Mouse (Mus musculus): ENCODE measurements around the gene Zfp62. TPM values are rescaled to one million over a fixed set of nuclear protein-coding genes. Genes with fewer than 3 reads are reported as not detected.

The Zfp62 gene
- polyA plus RNA-seq, 1 experiment = 5.6 TPM

GRCm38 (mm10) chr11:49265101-49265500 is 62.0 kb downstream of the Zfp62 start:
- no peaks in the 10 kb centered on the region for H3K27me3 ChIP-seq (ENCODE audit: control insufficient read depth, insufficient read depth, insufficient read length)
- H3ac ChIP-seq (ENCODE audit: control insufficient read depth, insufficient read length) = no peak overlapping the region
- H3K4me3 ChIP-seq = no peak overlapping the region
- peaks cover 5% of the 10 kb centered on the region for H3K36me3 ChIP-seq (ENCODE audit: control insufficient read depth, insufficient read depth)
- H3K4me2 ChIP-seq (ENCODE audit: low read depth) = no peak overlapping the region
- H3K79me2 ChIP-seq (ENCODE audit: control insufficient read depth, insufficient read depth) = no peaks in the 10 kb centered on the region
- TF ChIP-seq TCF12 (IDR thresholded peaks at IDR 0.05; ENCODE audit: insufficient read depth, poor library complexity, severe bottlenecking) (no peak), TCF3 (IDR thresholded peaks at IDR 0.05; ENCODE audit: insufficient read length, low read depth) (no peak), MAX (IDR thresholded peaks at IDR 0.05; ENCODE audit: low read depth) (no peak), SRF (IDR thresholded peaks at IDR 0.05; ENCODE audit: control insufficient read depth, insufficient read length, low read depth) (no peak), POLR2AphosphoS2 (IDR thresholded peaks at IDR 0.05; ENCODE audit: insufficient read length, low read depth) (no peak), REST (IDR thresholded peaks at IDR 0.05; ENCODE audit: insufficient read depth, insufficient read length) (no peak), CEBPB (IDR thresholded peaks at IDR 0.05; ENCODE audit: insufficient read depth, poor library complexity, severe bottlenecking) (no peak), MYOG (IDR thresholded peaks at IDR 0.05; ENCODE audit: control insufficient read depth in 1 of 3, insufficient read depth in 1 of 3, insufficient read length in 2 of 3, low read depth in 2 of 3) (no peak), MYOD1 (IDR thresholded peaks at IDR 0.05; ENCODE audit: control insufficient read depth in 1 of 3, insufficient read length in 2 of 3, low read depth in 2 of 3) (no peak), E2F4 (IDR thresholded peaks at IDR 0.05; ENCODE audit: insufficient read depth) (no peak), POLR2A (IDR thresholded peaks at IDR 0.05; ENCODE audit: insufficient read length, low read depth) (no peak), USF1 (IDR thresholded peaks at IDR 0.05; ENCODE audit: low read depth) (no peak)

- no peak for TF ChIP-seq CEBPB (IDR thresholded peaks at IDR 0.05; ENCODE audit: insufficient read depth, poor library complexity, severe bottlenecking)
- no peak for TF ChIP-seq REST (IDR thresholded peaks at IDR 0.05; ENCODE audit: insufficient read depth, insufficient read length)
- no peak for TF ChIP-seq MYOG (IDR thresholded peaks at IDR 0.05; ENCODE audit: control insufficient read depth in 1 of 3, insufficient read depth in 1 of 3, insufficient read length in 2 of 3, low read depth in 2 of 3)
- no peak for TF ChIP-seq SRF (IDR thresholded peaks at IDR 0.05; ENCODE audit: control insufficient read depth, insufficient read length, low read depth)
- no peak for TF ChIP-seq MYOD1 (IDR thresholded peaks at IDR 0.05; ENCODE audit: control insufficient read depth in 1 of 3, insufficient read length in 2 of 3, low read depth in 2 of 3)
- no peak for TF ChIP-seq POLR2AphosphoS2 (IDR thresholded peaks at IDR 0.05; ENCODE audit: insufficient read length, low read depth)
- no peak for TF ChIP-seq TCF12 (IDR thresholded peaks at IDR 0.05; ENCODE audit: insufficient read depth, poor library complexity, severe bottlenecking)
- no peak for TF ChIP-seq TCF3 (IDR thresholded peaks at IDR 0.05; ENCODE audit: insufficient read length, low read depth)
- TF ChIP-seq MAX (IDR thresholded peaks at IDR 0.05; ENCODE audit: low read depth) = no peak
- no peak for TF ChIP-seq POLR2A (IDR thresholded peaks at IDR 0.05; ENCODE audit: insufficient read length, low read depth)
- no peak for TF ChIP-seq USF1 (IDR thresholded peaks at IDR 0.05; ENCODE audit: low read depth)
- TF ChIP-seq E2F4 (IDR thresholded peaks at IDR 0.05; ENCODE audit: insufficient read depth) = no peak
- Histone ChIP-seq H3K4me3 (no peak overlapping the region), H3ac (ENCODE audit: control insufficient read depth, insufficient read length) (no peak overlapping the region), H3K27me3 (ENCODE audit: control insufficient read depth, insufficient read depth, insufficient read length) (no peaks in the 10 kb centered on the region), H3K36me3 (ENCODE audit: control insufficient read depth, insufficient read depth) (peaks cover 3% of the 10 kb centered on the region), H3K79me2 (ENCODE audit: control insufficient read depth, insufficient read depth) (no peaks in the 10 kb centered on the region), H3K4me2 (ENCODE audit: low read depth) (no peak overlapping the region)
Measured at GRCm38 (mm10) chr11:49266671-49267070, 63.6 kb downstream of the Zfp62 start.

- no peak overlapping the region for H3ac ChIP-seq (ENCODE audit: control insufficient read depth, insufficient read length)
- TF ChIP-seq TCF12 (IDR thresholded peaks at IDR 0.05; ENCODE audit: insufficient read depth, poor library complexity, severe bottlenecking) (no peak), POLR2AphosphoS2 (IDR thresholded peaks at IDR 0.05; ENCODE audit: insufficient read length, low read depth) (no peak), MYOD1 (IDR thresholded peaks at IDR 0.05; ENCODE audit: control insufficient read depth in 1 of 3, insufficient read length in 2 of 3, low read depth in 2 of 3) (no peak), REST (IDR thresholded peaks at IDR 0.05; ENCODE audit: insufficient read depth, insufficient read length) (no peak), CEBPB (IDR thresholded peaks at IDR 0.05; ENCODE audit: insufficient read depth, poor library complexity, severe bottlenecking) (no peak)
- no peak overlapping the region for H3K4me3 ChIP-seq
- no peaks in the 10 kb centered on the region for H3K79me2 ChIP-seq (ENCODE audit: control insufficient read depth, insufficient read depth)
- no peaks in the 10 kb centered on the region for H3K36me3 ChIP-seq (ENCODE audit: control insufficient read depth, insufficient read depth)
- no peak overlapping the region for H3K4me2 ChIP-seq (ENCODE audit: low read depth)
- H3K27me3 ChIP-seq (ENCODE audit: control insufficient read depth, insufficient read depth, insufficient read length) = no peaks in the 10 kb centered on the region
Measured at GRCm38 (mm10) chr11:49267316-49267715, 64.2 kb downstream of the Zfp62 start.

GRCm38 (mm10) chr11:49267970-49268579 is 65.0 kb downstream of the Zfp62 start:
- Histone ChIP-seq H3ac (ENCODE audit: control insufficient read depth, insufficient read length) (no peak overlapping the region), H3K36me3 (ENCODE audit: control insufficient read depth, insufficient read depth) (no peaks in the 10 kb centered on the region), H3K79me2 (ENCODE audit: control insufficient read depth, insufficient read depth) (no peaks in the 10 kb centered on the region), H3K4me2 (ENCODE audit: low read depth) (no peak overlapping the region), H3K27me3 (ENCODE audit: control insufficient read depth, insufficient read depth, insufficient read length) (no peaks in the 10 kb centered on the region), H3K4me3 (no peak overlapping the region)
- no peak for TF ChIP-seq MYOD1 (IDR thresholded peaks at IDR 0.05; ENCODE audit: control insufficient read depth in 1 of 3, insufficient read length in 2 of 3, low read depth in 2 of 3)
- no peak for TF ChIP-seq SRF (IDR thresholded peaks at IDR 0.05; ENCODE audit: control insufficient read depth, insufficient read length, low read depth)
- TF ChIP-seq CEBPB (IDR thresholded peaks at IDR 0.05; ENCODE audit: insufficient read depth, poor library complexity, severe bottlenecking) = no peak
- no peak for TF ChIP-seq REST (IDR thresholded peaks at IDR 0.05; ENCODE audit: insufficient read depth, insufficient read length)
- TF ChIP-seq POLR2AphosphoS2 (IDR thresholded peaks at IDR 0.05; ENCODE audit: insufficient read length, low read depth) = no peak
- no peak for TF ChIP-seq E2F4 (IDR thresholded peaks at IDR 0.05; ENCODE audit: insufficient read depth)
- TF ChIP-seq TCF12 (IDR thresholded peaks at IDR 0.05; ENCODE audit: insufficient read depth, poor library complexity, severe bottlenecking) = no peak
- TF ChIP-seq POLR2A (IDR thresholded peaks at IDR 0.05; ENCODE audit: insufficient read length, low read depth) = no peak
- TF ChIP-seq USF1 (IDR thresholded peaks at IDR 0.05; ENCODE audit: low read depth) = no peak
- TF ChIP-seq MYOG (IDR thresholded peaks at IDR 0.05; ENCODE audit: control insufficient read depth in 1 of 3, insufficient read depth in 1 of 3, insufficient read length in 2 of 3, low read depth in 2 of 3) = no peak
- no peak for TF ChIP-seq MAX (IDR thresholded peaks at IDR 0.05; ENCODE audit: low read depth)
- no peak for TF ChIP-seq TCF3 (IDR thresholded peaks at IDR 0.05; ENCODE audit: insufficient read length, low read depth)

Other genes with a start within 250 kb of the Zfp62 start
- gene Olfr56, start 224.4 kb upstream of the Zfp62 start, polyA plus RNA-seq (2012; fragmentation: generic; extraction: Trizol) = 0.05 TPM
- 1.1 TPM for gene 9930111J21Rik1, start 223.9 kb upstream of the Zfp62 start, polyA plus RNA-seq (2012; fragmentation: generic; extraction: Trizol)
- gene Gm12185, start 211.1 kb upstream of the Zfp62 start, polyA plus RNA-seq (2012; fragmentation: generic; extraction: Trizol) = 0.10 TPM
- 0.04 TPM for gene Tgtp1, start 209.1 kb upstream of the Zfp62 start, polyA plus RNA-seq (2012; fragmentation: generic; extraction: Trizol)
- 1.4 TPM for gene 9930111J21Rik2, start 152.1 kb upstream of the Zfp62 start, polyA plus RNA-seq (2012; fragmentation: generic; extraction: Trizol)
- 0.16 TPM for gene Tgtp2, start 139.1 kb upstream of the Zfp62 start, polyA plus RNA-seq (2012; fragmentation: generic; extraction: Trizol)
- gene Ifi47, start 126.7 kb upstream of the Zfp62 start, polyA plus RNA-seq (2012; fragmentation: generic; extraction: Trizol) = 1.00 TPM
- not detected for gene Olfr1396, start 88.4 kb upstream of the Zfp62 start, polyA plus RNA-seq (2012; fragmentation: generic; extraction: Trizol)
- gene Olfr1395, start 61.0 kb upstream of the Zfp62 start, polyA plus RNA-seq (2012; fragmentation: generic; extraction: Trizol) = not detected
- not detected for gene Olfr1394, start 48.9 kb upstream of the Zfp62 start, polyA plus RNA-seq (2012; fragmentation: generic; extraction: Trizol)
- not detected for gene Btnl9, start 16.1 kb upstream of the Zfp62 start, polyA plus RNA-seq (2012; fragmentation: generic; extraction: Trizol)
- 45.8 TPM for gene Mgat1, start 40.9 kb downstream of the Zfp62 start, polyA plus RNA-seq (2012; fragmentation: generic; extraction: Trizol)
- not detected for gene Olfr1393, start 75.0 kb downstream of the Zfp62 start, polyA plus RNA-seq (2012; fragmentation: generic; extraction: Trizol)
- not detected for gene Olfr1392, start 82.0 kb downstream of the Zfp62 start, polyA plus RNA-seq (2012; fragmentation: generic; extraction: Trizol)
- gene Olfr10, start 101.4 kb downstream of the Zfp62 start, polyA plus RNA-seq (2012; fragmentation: generic; extraction: Trizol) = not detected
- gene Olfr1391, start 119.5 kb downstream of the Zfp62 start, polyA plus RNA-seq (2012; fragmentation: generic; extraction: Trizol) = not detected
- not detected for gene Olfr1390, start 131.9 kb downstream of the Zfp62 start, polyA plus RNA-seq (2012; fragmentation: generic; extraction: Trizol)
- gene Olfr1389, start 219.8 kb downstream of the Zfp62 start, polyA plus RNA-seq (2012; fragmentation: generic; extraction: Trizol) = not detected
- 0.06 TPM for gene Olfr1388, start 233.3 kb downstream of the Zfp62 start, polyA plus RNA-seq (2012; fragmentation: generic; extraction: Trizol)

All from myocyte (in vitro differentiated cells).